Mouse (Mus musculus): ENCODE measurements around the gene Cobl. TPM values are rescaled to one million over a fixed set of nuclear protein-coding genes. Genes with fewer than 3 reads are reported as not detected.

The Cobl gene
- polyA plus RNA-seq, 1 experiment from 2014 or later = 8.2 TPM

DNA sequence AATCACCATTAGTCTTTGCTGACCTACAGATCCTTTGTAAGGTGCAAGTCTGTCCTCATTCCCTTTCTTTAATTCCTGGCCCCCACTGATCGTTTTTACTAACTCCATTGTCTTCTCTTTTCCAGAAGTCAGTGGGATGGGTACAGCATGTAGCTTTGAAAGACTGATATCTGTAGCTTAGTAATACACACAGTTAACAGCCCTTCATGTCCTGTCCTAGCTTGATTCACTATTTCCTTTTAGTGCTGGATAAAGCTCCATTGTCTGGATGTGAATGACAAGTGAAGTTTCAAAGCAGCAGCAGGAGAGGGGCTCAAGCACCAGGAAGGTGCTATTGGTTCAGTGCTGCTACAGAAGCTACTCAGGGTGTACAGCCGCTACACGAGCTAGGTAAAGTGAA is 28.9 kb downstream of the Cobl start:
- Histone ChIP-seq H3K4me1 (replicated peaks; ENCODE audit: control insufficient read depth, insufficient read depth, low read length) (no peaks in the 10 kb centered on the region), H3K9ac (ENCODE audit: low read depth, low read length) (no peak overlapping the region), H3K27ac (ENCODE audit: low read depth, low read length) (no peak overlapping the region), H3K9me3 (ENCODE audit: control insufficient read depth, low read length) (no peaks in the 10 kb centered on the region), H3K27me3 (replicated peaks; ENCODE audit: control insufficient read depth, insufficient read depth, low read length) (no peaks in the 10 kb centered on the region), H3K4me2 (no peak overlapping the region), H3K36me3 (ENCODE audit: control insufficient read depth, insufficient read depth, low read length) (no peaks in the 10 kb centered on the region), H3K4me3 (ENCODE audit: low read depth, low read length) (no peak overlapping the region)
- DNase-seq (ENCODE audit: low spot score) (no peak), ATAC-seq (replicated peaks; ENCODE audit: low FRiP score) (no peak)
- WGBS = 72% methylated on average over 3 of the region's 3 CpGs

DNA sequence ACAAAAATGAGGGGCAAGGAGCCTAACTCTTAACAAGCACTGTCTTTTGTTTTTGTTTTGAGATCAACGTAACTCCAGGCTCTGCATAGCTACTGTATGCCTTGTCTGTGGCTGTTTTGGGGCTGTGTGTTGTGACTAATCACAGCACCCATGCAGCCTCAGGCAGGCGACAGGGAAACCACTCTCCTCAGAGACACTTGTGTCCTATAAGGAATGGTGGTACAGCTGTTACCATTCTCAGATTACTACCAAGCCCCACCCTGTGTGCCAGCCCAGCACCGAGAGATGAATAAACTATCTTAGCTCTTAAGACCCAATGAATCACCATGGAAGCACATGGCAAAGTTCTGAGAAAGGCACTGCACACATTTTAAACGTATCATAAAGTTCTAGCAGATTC is 29.7 kb downstream of the Cobl start:
- Histone ChIP-seq H3K9me3 (ENCODE audit: control insufficient read depth, low read length) (no peaks in the 10 kb centered on the region), H3K27me3 (replicated peaks; ENCODE audit: control insufficient read depth, insufficient read depth, low read length) (no peaks in the 10 kb centered on the region), H3K36me3 (ENCODE audit: control insufficient read depth, insufficient read depth, low read length) (no peaks in the 10 kb centered on the region), H3K4me1 (replicated peaks; ENCODE audit: control insufficient read depth, insufficient read depth, low read length) (no peaks in the 10 kb centered on the region), H3K9ac (ENCODE audit: low read depth, low read length) (no peak overlapping the region), H3K4me3 (ENCODE audit: low read depth, low read length) (no peak overlapping the region), H3K27ac (ENCODE audit: low read depth, low read length) (no peak overlapping the region), H3K4me2 (no peak overlapping the region)
- ATAC-seq (replicated peaks; ENCODE audit: low FRiP score) (no peak), DNase-seq (ENCODE audit: low spot score) (no peak)
- 66% methylated on average over 4 of the region's 4 CpGs for WGBS

DNA sequence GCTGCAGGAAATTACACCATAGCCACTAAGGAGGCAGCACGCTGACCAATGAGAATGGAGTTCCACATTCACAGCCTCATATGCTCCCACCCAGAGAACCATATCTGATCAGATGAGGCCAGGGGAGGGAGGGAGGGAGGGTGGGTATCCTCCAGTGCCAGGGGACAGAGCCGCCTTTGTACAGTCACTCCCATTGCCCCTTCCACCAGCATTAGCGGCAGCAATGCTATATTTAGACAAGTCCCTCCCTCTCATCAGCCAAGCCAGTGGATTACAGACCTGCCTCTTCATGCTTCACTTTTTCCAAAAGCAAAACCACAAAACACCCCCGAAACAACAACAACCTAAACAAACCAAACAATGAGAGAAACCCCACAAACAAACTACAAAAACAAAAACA is 30.2 kb downstream of the Cobl start:
- 62% methylated on average over 4 of the region's 4 CpGs for WGBS
- H3K27me3 ChIP-seq (replicated peaks; ENCODE audit: control insufficient read depth, insufficient read depth, low read length) = no peaks in the 10 kb centered on the region
- no peaks in the 10 kb centered on the region for H3K4me1 ChIP-seq (replicated peaks; ENCODE audit: control insufficient read depth, insufficient read depth, low read length)
- no peak overlapping the region for H3K4me3 ChIP-seq (ENCODE audit: low read depth, low read length)
- DNase-seq (ENCODE audit: low spot score) (no peak), ATAC-seq (replicated peaks; ENCODE audit: low FRiP score) (no peak)
- H3K4me2 ChIP-seq = no peak overlapping the region
- H3K36me3 ChIP-seq (ENCODE audit: control insufficient read depth, insufficient read depth, low read length) = no peaks in the 10 kb centered on the region
- no peaks in the 10 kb centered on the region for H3K9me3 ChIP-seq (ENCODE audit: control insufficient read depth, low read length)
- H3K9ac ChIP-seq (ENCODE audit: low read depth, low read length) = no peak overlapping the region
- H3K27ac ChIP-seq (ENCODE audit: low read depth, low read length) = no peak overlapping the region

DNA sequence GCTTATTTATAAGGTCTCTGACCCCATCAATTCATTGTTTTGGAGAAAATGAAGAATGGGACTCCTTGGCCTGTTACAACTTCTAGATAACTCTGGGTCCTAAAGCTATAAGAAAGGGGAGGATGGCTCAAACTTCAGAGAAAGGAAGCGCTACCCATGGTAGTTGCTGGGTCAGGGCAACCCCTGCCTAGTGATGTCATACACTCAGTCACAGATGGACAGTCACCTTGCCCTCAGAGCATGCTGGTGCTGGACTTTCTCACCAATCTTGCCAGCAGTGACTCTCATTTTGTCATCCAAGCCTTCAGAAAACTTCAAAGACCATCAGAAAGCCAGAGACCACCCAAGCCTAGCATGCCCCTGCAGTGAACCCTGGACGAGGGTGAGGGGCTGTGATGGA is 32.8 kb downstream of the Cobl start:
- no peaks in the 10 kb centered on the region for H3K36me3 ChIP-seq (ENCODE audit: control insufficient read depth, insufficient read depth, low read length)
- no peaks in the 10 kb centered on the region for H3K4me1 ChIP-seq (replicated peaks; ENCODE audit: control insufficient read depth, insufficient read depth, low read length)
- no peak for DNase-seq (ENCODE audit: low spot score)
- H3K9ac ChIP-seq (ENCODE audit: low read depth, low read length) = no peak overlapping the region
- no peaks in the 10 kb centered on the region for H3K9me3 ChIP-seq (ENCODE audit: control insufficient read depth, low read length)
- H3K4me3 ChIP-seq (ENCODE audit: low read depth, low read length) = no peak overlapping the region
- 64% methylated on average over 2 of the region's 2 CpGs for WGBS
- peak overlapping the region; percentile 13; the same call in 1 of the 2 replicates for H3K27ac ChIP-seq (ENCODE audit: low read depth, low read length)
- no peaks in the 10 kb centered on the region for H3K27me3 ChIP-seq (replicated peaks; ENCODE audit: control insufficient read depth, insufficient read depth, low read length)
- H3K4me2 ChIP-seq = no peak overlapping the region
- ATAC-seq (replicated peaks; ENCODE audit: low FRiP score) = no peak

DNA sequence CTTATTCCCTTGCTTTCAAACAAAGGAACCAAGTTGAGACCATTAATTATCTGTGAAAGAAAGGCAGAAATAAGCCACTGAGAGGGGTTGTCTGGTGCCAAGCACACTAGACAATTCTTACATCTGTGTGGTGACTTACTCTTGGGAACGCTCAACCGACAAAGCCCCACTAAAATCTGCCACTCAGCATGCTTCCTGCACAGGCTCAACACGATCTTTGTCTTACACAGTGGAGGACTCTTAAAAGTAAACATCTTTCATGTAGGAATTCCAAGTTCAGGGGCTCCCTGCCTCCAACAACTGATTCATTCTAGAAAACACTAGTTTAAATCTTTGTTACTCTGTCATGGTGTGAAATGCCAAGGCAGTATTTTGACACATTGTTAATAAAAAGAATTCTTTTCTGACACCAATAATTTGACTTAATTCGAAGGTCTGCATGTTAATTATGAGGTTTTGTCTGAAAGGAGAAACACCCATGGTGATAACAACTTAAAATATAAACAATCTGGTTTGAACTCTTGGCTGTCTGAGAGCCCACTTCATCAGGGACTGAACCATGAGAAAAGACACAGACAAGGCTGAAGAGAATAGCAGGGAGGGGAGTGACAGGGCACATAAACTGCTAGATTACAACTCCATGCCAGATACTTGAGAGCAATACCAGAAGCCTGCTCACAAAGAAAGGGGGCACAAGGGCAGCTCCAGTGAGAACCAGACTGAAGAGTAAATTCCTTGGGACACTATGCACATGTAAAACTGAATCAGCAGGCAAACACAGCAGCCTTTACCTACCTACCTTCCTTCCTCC is 34.3 kb downstream of the Cobl start:
- Histone ChIP-seq H3K27ac (ENCODE audit: low read depth, low read length) (peak overlapping the region; percentile 41), H3K27me3 (replicated peaks; ENCODE audit: control insufficient read depth, insufficient read depth, low read length) (no peaks in the 10 kb centered on the region), H3K4me3 (ENCODE audit: low read depth, low read length) (no peak overlapping the region), H3K9me3 (ENCODE audit: control insufficient read depth, low read length) (no peaks in the 10 kb centered on the region), H3K4me1 (replicated peaks; ENCODE audit: control insufficient read depth, insufficient read depth, low read length) (no peaks in the 10 kb centered on the region), H3K9ac (ENCODE audit: low read depth, low read length) (no peak overlapping the region), H3K4me2 (no peak overlapping the region), H3K36me3 (ENCODE audit: control insufficient read depth, insufficient read depth, low read length) (no peaks in the 10 kb centered on the region)
- DNase-seq (ENCODE audit: low spot score) = no peak
- WGBS = 38% methylated on average over 4 of the region's 4 CpGs
- peak; percentile 36 for ATAC-seq (replicated peaks; ENCODE audit: low FRiP score)

DNA sequence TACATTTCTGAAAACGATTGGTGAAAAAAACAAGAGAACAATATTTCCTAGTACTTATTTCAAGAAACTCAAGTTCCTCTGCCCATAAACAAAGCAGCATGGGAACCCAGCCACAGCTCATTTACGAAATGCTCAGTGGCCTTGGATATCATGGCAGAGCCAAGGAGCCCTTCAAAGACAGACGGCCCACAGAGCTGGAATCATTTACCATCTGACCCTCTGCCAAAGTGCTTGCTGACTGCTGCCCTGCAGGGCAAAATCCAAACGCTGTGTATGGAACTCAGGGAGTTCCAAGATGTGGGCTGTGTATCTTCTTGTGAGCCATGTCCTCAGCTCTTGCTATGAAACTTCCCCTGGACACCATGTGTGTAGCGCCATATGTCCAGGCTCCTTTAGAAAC is 38.0 kb downstream of the Cobl start:
- WGBS = 78% methylated on average over 5 of the region's 5 CpGs
- Histone ChIP-seq H3K4me2 (no peak overlapping the region), H3K9me3 (ENCODE audit: control insufficient read depth, low read length) (no peaks in the 10 kb centered on the region), H3K27ac (ENCODE audit: low read depth, low read length) (no peak overlapping the region), H3K36me3 (ENCODE audit: control insufficient read depth, insufficient read depth, low read length) (no peaks in the 10 kb centered on the region), H3K4me3 (ENCODE audit: low read depth, low read length) (no peak overlapping the region), H3K4me1 (replicated peaks; ENCODE audit: control insufficient read depth, insufficient read depth, low read length) (no peaks in the 10 kb centered on the region), H3K27me3 (replicated peaks; ENCODE audit: control insufficient read depth, insufficient read depth, low read length) (no peaks in the 10 kb centered on the region), H3K9ac (ENCODE audit: low read depth, low read length) (no peak overlapping the region)
- DNase-seq (ENCODE audit: low spot score) (no peak), ATAC-seq (replicated peaks; ENCODE audit: low FRiP score) (no peak)

DNA sequence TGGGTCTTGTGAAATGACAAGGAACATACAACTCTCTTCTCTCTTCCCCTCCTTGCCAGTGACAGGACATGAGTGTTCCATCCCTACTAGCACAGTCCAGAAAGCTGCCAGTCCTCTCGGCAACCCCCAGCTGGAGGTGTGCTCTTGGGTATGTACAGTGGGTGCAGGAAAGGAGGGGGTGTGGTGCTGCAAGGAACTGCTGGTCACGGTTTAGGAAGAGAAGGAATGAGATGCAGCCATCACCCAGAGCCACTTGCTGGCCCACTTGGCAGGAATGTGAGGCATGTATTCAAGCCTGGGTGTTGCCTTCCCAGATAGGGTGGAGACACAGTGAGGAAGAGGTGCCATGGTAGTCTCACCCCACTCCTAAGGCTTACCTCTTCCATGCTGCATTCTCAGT is 40.6 kb downstream of the Cobl start:
- ATAC-seq (replicated peaks; ENCODE audit: low FRiP score) = no peak; the same call in 1 of the 2 replicates
- WGBS = 65% methylated on average over 2 of the region's 2 CpGs

DNA sequence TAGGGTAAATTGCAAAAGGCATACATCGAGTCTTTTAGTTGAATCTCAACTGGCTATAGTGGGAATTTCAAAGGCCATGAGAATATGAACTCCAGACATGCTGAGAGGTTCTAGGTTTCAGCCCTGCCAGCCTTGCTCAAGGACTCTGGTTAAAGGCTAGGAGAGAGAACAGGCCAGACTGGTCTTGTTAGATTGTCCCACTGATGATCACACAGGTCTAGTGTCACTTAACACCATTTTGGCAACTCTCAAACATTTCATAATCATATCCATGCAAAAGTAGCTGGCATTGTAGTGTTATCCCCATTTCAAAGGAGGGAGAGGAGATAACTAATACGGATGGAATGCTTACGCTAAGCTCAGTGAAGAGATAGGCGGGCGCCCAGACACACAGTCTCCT is 43.6 kb downstream of the Cobl start:
- Histone ChIP-seq H3K27ac (ENCODE audit: low read depth, low read length) (no peak overlapping the region; the same call in 1 of the 2 replicates), H3K4me1 (replicated peaks; ENCODE audit: control insufficient read depth, insufficient read depth, low read length) (no peaks in the 10 kb centered on the region; the same call in 1 of the 2 replicates), H3K4me3 (ENCODE audit: low read depth, low read length) (no peak overlapping the region), H3K36me3 (ENCODE audit: control insufficient read depth, insufficient read depth, low read length) (no peaks in the 10 kb centered on the region), H3K27me3 (replicated peaks; ENCODE audit: control insufficient read depth, insufficient read depth, low read length) (no peaks in the 10 kb centered on the region), H3K9me3 (ENCODE audit: control insufficient read depth, low read length) (no peaks in the 10 kb centered on the region), H3K9ac (ENCODE audit: low read depth, low read length) (no peak overlapping the region), H3K4me2 (no peak overlapping the region)
- WGBS = 68% methylated on average over 5 of the region's 5 CpGs
- DNase-seq (ENCODE audit: low spot score) (no peak), ATAC-seq (replicated peaks; ENCODE audit: low FRiP score) (no peak)

More for the DNA sequence above, 40.6 kb downstream of the Cobl start:
- Histone ChIP-seq H3K4me1 (replicated peaks; ENCODE audit: control insufficient read depth, insufficient read depth, low read length) (no peaks in the 10 kb centered on the region; the same call in 1 of the 2 replicates), H3K9ac (ENCODE audit: low read depth, low read length) (no peak overlapping the region), H3K27ac (ENCODE audit: low read depth, low read length) (no peak overlapping the region), H3K36me3 (ENCODE audit: control insufficient read depth, insufficient read depth, low read length) (no peaks in the 10 kb centered on the region), H3K9me3 (ENCODE audit: control insufficient read depth, low read length) (no peaks in the 10 kb centered on the region), H3K4me2 (no peak overlapping the region), H3K4me3 (ENCODE audit: low read depth, low read length) (no peak overlapping the region), H3K27me3 (replicated peaks; ENCODE audit: control insufficient read depth, insufficient read depth, low read length) (no peaks in the 10 kb centered on the region)
- no peak for DNase-seq (ENCODE audit: low spot score)

DNA sequence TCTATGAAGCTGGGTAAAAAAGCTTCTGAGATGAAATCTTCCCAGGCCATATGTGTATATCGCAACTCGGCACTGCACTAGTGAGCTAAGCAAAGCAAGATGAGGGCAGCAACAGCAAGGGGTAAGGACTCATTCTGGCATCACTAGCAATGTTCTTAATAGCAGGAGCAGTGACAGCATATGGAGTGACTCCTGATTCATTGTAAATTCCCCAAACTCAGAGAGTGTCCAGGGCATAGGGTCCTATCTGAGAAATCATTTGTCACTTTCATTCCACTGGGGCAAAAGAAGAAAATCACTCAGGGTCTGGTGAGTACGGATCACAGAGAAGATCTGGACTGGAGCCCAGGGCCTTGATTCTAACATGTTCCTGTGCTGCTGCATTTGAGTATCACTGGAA is 44.6 kb downstream of the Cobl start:
- 70% methylated on average over 3 of the region's 3 CpGs for WGBS
- H3K9ac ChIP-seq (ENCODE audit: low read depth, low read length) = no peak overlapping the region

More for the DNA sequence above, 44.6 kb downstream of the Cobl start:
- Histone ChIP-seq H3K36me3 (ENCODE audit: control insufficient read depth, insufficient read depth, low read length) (no peaks in the 10 kb centered on the region), H3K27me3 (replicated peaks; ENCODE audit: control insufficient read depth, insufficient read depth, low read length) (no peaks in the 10 kb centered on the region), H3K9me3 (ENCODE audit: control insufficient read depth, low read length) (no peaks in the 10 kb centered on the region), H3K4me2 (no peak overlapping the region), H3K4me1 (replicated peaks; ENCODE audit: control insufficient read depth, insufficient read depth, low read length) (no peaks in the 10 kb centered on the region; the same call in 1 of the 2 replicates), H3K4me3 (ENCODE audit: low read depth, low read length) (no peak overlapping the region), H3K27ac (ENCODE audit: low read depth, low read length) (no peak overlapping the region)
- ATAC-seq (replicated peaks; ENCODE audit: low FRiP score) (no peak), DNase-seq (ENCODE audit: low spot score) (no peak)
